Mouse (Mus musculus) stomach, postnatal 0 days (tissue): Measurements from ENCODE around the gene Gna15. TPM values are rescaled to one million over a fixed set of nuclear protein-coding genes. Genes with fewer than 3 reads are reported as not detected.
A peak's percentile ranks its signal among the peaks of the same experiment; 100 is the strongest.

Experiments
- ATAC-seq: fragments of 200-750 bp; cut with Nextera tagmentation; 2 replicates; pipeline ENCODE4 v1.8.0; 2017; ENCODE audit not compliant: low FRiP score, low TSS enrichment
- DNase-seq: peaks from one replicate; pipeline ENCODE4 v3.0.0-alpha.2; 2016; ENCODE audit warnings: low spot score
- H3K27ac ChIP-seq: fragments of 300-500 bp; sonication (generic); replicated peaks from 2 replicates; pipeline ENCODE4 v1.5.1; 2014; ENCODE audit warnings: mild to moderate bottlenecking, control low read depth
- H3K27me3 ChIP-seq: fragments of 300-500 bp; sonication (generic); 2 replicates; pipeline ENCODE4 v1.6.1; 2014; ENCODE audit warnings: low read length; ENCODE audit not compliant: control insufficient read depth, insufficient read depth
- H3K36me3 ChIP-seq: fragments of 300-500 bp; sonication (generic); 2 replicates; pipeline ENCODE4 v1.6.1; 2014; ENCODE audit warnings: low read length, mixed read lengths; ENCODE audit not compliant: control insufficient read depth, insufficient read depth
- H3K4me1 ChIP-seq: fragments of 300-500 bp; sonication (generic); replicated peaks from 2 replicates; pipeline ENCODE4 v1.6.1; 2014; ENCODE audit warnings: antibody characterized with exemption; ENCODE audit not compliant: control insufficient read depth, insufficient read depth
- H3K4me2 ChIP-seq: fragments of 300-500 bp; sonication (generic); replicated peaks from 2 replicates; pipeline ENCODE4 v1.6.1; 2014; ENCODE audit warnings: low read depth, mild to moderate bottlenecking, control low read depth, moderate library complexity
- H3K4me3 ChIP-seq: fragments of 300-500 bp; sonication (generic); 2 replicates; pipeline ENCODE4 v1.5.1; 2014; ENCODE audit warnings: low read depth, low read length, control low read depth
- H3K9ac ChIP-seq: fragments of 300-500 bp; sonication (generic); 2 replicates; pipeline ENCODE4 v1.6.1; 2014; ENCODE audit warnings: mild to moderate bottlenecking, low read length, control low read depth, mixed read lengths
- H3K9me3 ChIP-seq: fragments of 300-500 bp; sonication (generic); 2 replicates; pipeline ENCODE4 v1.6.1; 2016; ENCODE audit warnings: low read length; ENCODE audit not compliant: control insufficient read depth
- CTCF ChIP-seq: IDR thresholded peaks from 2 replicates; pipeline ENCODE4 v1.5.1; 2016; ENCODE audit warnings: antibody characterized with exemption, low read depth, mild to moderate bottlenecking, moderate library complexity
- EP300 ChIP-seq: optimal IDR thresholded peaks from 2 replicates; pipeline ENCODE3; 2016; ENCODE audit warnings: antibody characterized with exemption
- WGBS: fragments of 180-500 bp; shearing (Covaris S2); extraction: QIAGEN DNeasy Blood & Tissue Kit; methylation state at CpG from one replicate; pipeline ENCODE4 v1.1.7; 2014; 5-methylcytosine and 5-hydroxymethylcytosine counted together
- microRNA-seq: library from miRNA; unstranded; fragments of <30 nt; microRNA quantifications from one replicate; pipeline ENCODE4, GENCODE M21; 2016
- polyA plus RNA-seq: library from polyadenylated mRNA; unstranded; fragments of >200 nt; fragmentation: Nextera tagmentation; extraction: Ambion mirVana; gene quantifications from 2 replicates; pipeline ENCODE4 v1.2.1, GENCODE M21; 2015

Gna15 gene
- polyA plus RNA-seq, 1 experiment from 2014 or later = 10.1 TPM

DNA sequence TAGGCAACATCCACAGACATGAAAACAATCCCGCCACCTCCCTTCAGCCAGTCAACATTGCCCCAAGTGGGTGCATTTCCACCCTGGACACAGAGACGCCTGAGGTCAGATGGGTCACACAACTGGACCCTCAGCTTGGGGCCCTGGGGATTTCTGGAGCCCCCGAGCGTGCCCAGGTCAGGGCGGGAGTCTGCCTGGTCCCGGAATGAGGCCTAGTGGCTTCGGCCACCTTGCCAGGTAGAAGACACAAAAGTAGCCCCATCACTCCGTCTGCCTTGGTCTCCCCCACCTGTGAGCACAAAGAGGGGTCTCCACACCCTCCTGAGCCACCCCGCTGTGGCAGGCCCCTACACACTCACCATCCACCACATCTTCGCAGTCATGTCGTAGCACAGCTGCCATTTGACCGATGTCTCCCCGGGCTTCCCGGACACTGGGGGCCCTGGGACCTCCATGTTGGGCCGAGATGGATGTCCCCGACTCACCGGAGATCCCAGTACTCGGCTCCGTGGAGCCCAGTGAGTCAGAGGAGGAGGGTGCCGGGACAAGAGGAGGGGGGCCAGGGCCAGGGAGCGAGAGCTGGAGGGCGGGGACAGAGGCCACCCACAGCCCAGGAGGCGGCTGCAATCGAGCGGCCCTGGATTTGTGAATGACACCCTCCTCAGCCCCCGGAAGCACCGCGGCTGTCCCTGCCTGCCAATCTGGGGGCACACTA, 68.7 kb downstream of the Gna15 start, which contains the start of gene Nfic:
TSS of gene Nfic (minus strand) at position 455 of the 715 bp plus-strand sequence.
- Histone ChIP-seq H3K4me3 (no peak within 1 kb of the TSS), H3K4me1 (no peaks in the 10 kb centered on the region), H3K27ac (no peak within 1 kb of the TSS), H3K27me3 (peaks cover 5% of the 10 kb centered on the region; the same call in 1 of the 2 replicates), H3K9ac (no peak within 1 kb of the TSS), H3K36me3 (no peaks in the 10 kb centered on the region), H3K4me2 (no peak within 1 kb of the TSS), H3K9me3 (no peaks in the 10 kb centered on the region)
- 54% methylated on average over 28 of the region's 28 CpGs for WGBS
- peak; percentile 24; the same call in 1 of the 2 replicates for ATAC-seq
- TF ChIP-seq CTCF (no peak), EP300 (no peak)
- peak; percentile 13 for DNase-seq

DNA sequence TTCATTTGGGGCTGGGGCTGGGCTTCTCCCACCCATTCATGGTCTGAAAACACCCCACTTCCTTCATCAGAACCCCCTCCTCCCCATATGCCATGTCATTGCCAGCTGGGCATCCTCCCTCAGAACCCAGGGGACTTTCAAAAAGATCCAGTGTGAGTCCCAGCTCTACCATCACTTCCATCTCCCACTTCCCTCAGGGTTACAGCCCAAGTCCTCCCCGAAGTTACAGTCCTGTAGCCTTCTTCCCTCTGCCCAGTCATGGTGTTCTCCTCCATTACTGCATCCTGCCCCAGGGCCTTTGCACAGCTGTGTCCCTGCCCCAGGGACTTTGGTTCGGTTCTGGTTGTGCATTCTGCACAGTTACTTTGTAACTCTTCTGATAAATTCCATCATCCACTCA, 69.9 kb downstream of the Gna15 start:
- 68% methylated on average over 2 of the region's 2 CpGs for WGBS
- Histone ChIP-seq H3K36me3 (no peaks in the 10 kb centered on the region), H3K27ac (no peak overlapping the region), H3K4me2 (no peak overlapping the region), H3K27me3 (peaks cover 5% of the 10 kb centered on the region; the same call in 1 of the 2 replicates), H3K9me3 (no peaks in the 10 kb centered on the region), H3K9ac (no peak overlapping the region), H3K4me1 (no peaks in the 10 kb centered on the region), H3K4me3 (no peak overlapping the region)
- DNase-seq (peak; percentile 11), ATAC-seq (no peak)
- TF ChIP-seq CTCF = no peak
- no peak for TF ChIP-seq EP300

DNA sequence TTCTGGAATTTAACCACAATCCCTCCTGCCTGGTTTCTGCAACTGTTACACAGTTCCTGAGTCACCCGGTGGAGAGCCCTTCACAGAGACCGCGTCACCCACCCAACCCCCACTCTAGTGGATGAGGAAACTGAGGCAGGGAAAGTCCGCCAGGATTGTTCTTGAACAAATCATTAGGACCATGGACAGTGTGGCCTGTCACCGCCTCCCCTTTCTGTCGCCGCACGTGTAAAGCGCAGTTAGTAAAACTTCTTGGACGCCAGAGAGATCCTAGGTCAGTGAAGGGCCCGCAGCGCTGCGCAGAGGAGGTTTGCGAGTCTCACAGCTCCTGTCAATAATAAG, 71.1 kb downstream of the Gna15 start:
- ATAC-seq (no peak), DNase-seq (peak; percentile 21)

More for the DNA sequence above, 71.1 kb downstream of the Gna15 start:
- Histone ChIP-seq H3K27ac (no peak overlapping the region), H3K27me3 (peaks cover 5% of the 10 kb centered on the region; the same call in 1 of the 2 replicates), H3K4me3 (no peak overlapping the region), H3K4me1 (no peaks in the 10 kb centered on the region), H3K9ac (no peak overlapping the region), H3K4me2 (no peak overlapping the region), H3K9me3 (no peaks in the 10 kb centered on the region), H3K36me3 (no peaks in the 10 kb centered on the region)
- WGBS = 3% methylated on average over 14 of the region's 14 CpGs
- TF ChIP-seq CTCF (no peak), EP300 (no peak)

Small RNA genes within 50 kb of the gene (microRNA-seq; reads per million reads assigned to microRNA genes)
- not detected for gene Gm25595

Other genes with a start within 250 kb of the Gna15 start
- gene Tjp3, start 232.6 kb downstream of the Gna15 start, polyA plus RNA-seq = 42.5 and 46.0 TPM in 2 replicates
- 19.1 and 21.1 TPM in 2 replicates for gene Pip5k1c, start 231.3 kb downstream of the Gna15 start, polyA plus RNA-seq
- gene Cactin, start 203.1 kb downstream of the Gna15 start, polyA plus RNA-seq = 16.2 and 16.6 TPM in 2 replicates
- gene Tbxa2r, start 195.5 kb downstream of the Gna15 start, polyA plus RNA-seq = 19.7 and 20.2 TPM in 2 replicates
- 0.06 and 0.10 TPM in 2 replicates for gene Gipc3, start 181.0 kb downstream of the Gna15 start, polyA plus RNA-seq
- gene Hmg20b, start 173.7 kb downstream of the Gna15 start, polyA plus RNA-seq = 72.2 and 77.9 TPM in 2 replicates
- gene Mfsd12, start 166.7 kb downstream of the Gna15 start, polyA plus RNA-seq = 7.4 and 7.9 TPM in 2 replicates
- gene 4930404N11Rik, start 158.4 kb downstream of the Gna15 start, polyA plus RNA-seq = 16.5 and 17.5 TPM in 2 replicates
- gene Fzr1, start 145.7 kb downstream of the Gna15 start, polyA plus RNA-seq = 51.4 and 51.6 TPM in 2 replicates
- gene Dohh, start 139.8 kb downstream of the Gna15 start, polyA plus RNA-seq = 59.4 and 63.0 TPM in 2 replicates
- 1.1 and 1.4 TPM in 2 replicates for gene Gm48551, start 139.8 kb downstream of the Gna15 start, polyA plus RNA-seq
- gene Gm48552, start 135.2 kb downstream of the Gna15 start, polyA plus RNA-seq = 0.29 and 0.36 TPM in 2 replicates
- 205 and 239 TPM in 2 replicates for gene Smim24, start 131.2 kb downstream of the Gna15 start, polyA plus RNA-seq
- 40.4 and 42.4 TPM in 2 replicates for gene Nfic, start 68.6 kb downstream of the Gna15 start, polyA plus RNA-seq
- 0.62 TPM in 2 replicates for gene Celf5, start 41.5 kb downstream of the Gna15 start, polyA plus RNA-seq
- 37.0 and 38.3 TPM in 2 replicates for gene Ncln, start 27.8 kb downstream of the Gna15 start, polyA plus RNA-seq
- gene S1pr4, start 24.1 kb downstream of the Gna15 start, polyA plus RNA-seq = 1.0 and 1.5 TPM in 2 replicates
- gene Gna11, start 21.0 kb upstream of the Gna15 start, polyA plus RNA-seq = 62.5 and 70.7 TPM in 2 replicates
- gene Aes, start 35.3 kb upstream of the Gna15 start, polyA plus RNA-seq = 429 and 495 TPM in 2 replicates
- 4.8 and 6.9 TPM in 2 replicates for gene Tle2, start 50.3 kb upstream of the Gna15 start, polyA plus RNA-seq
- gene Tle6, start 76.8 kb upstream of the Gna15 start, polyA plus RNA-seq = 7.6 and 8.9 TPM in 2 replicates
- gene BC025920, start 82.0 kb upstream of the Gna15 start, polyA plus RNA-seq = 0.24 and 0.35 TPM in 2 replicates
- gene Sirt6, start 103.6 kb upstream of the Gna15 start, polyA plus RNA-seq = 15.1 and 15.6 TPM in 2 replicates
- 3.3 and 5.3 TPM in 2 replicates for gene Ankrd24, start 104.3 kb upstream of the Gna15 start, polyA plus RNA-seq
- gene Gm10778, start 124.8 kb upstream of the Gna15 start, polyA plus RNA-seq = 2.4 TPM in 2 replicates
- 8.2 and 8.5 TPM in 2 replicates for gene Zfp433, start 180.6 kb upstream of the Gna15 start, polyA plus RNA-seq
- gene Gm3055, start 246.9 kb upstream of the Gna15 start, polyA plus RNA-seq = 1.7 and 1.9 TPM in 2 replicates